Mouse (Mus musculus) olfactory bulb, adult 2 months (tissue): Measurements from ENCODE around the gene Enox1.

Experiments used
- CTCF ChIP-seq: fragments of 200-500 bp; IDR thresholded peaks from 2 replicates; pipeline ENCODE4 v1.5.1; 2012; ENCODE audit warnings: low read depth, mild to moderate bottlenecking, low read length, moderate library complexity; ENCODE audit not compliant: insufficient read depth
- POLR2A ChIP-seq: fragments of 200-500 bp; IDR thresholded peaks from 2 replicates; pipeline ENCODE4 v1.6.1; 2012; ENCODE audit warnings: mild to moderate bottlenecking, low read depth, low read length, moderate library complexity; ENCODE audit not compliant: insufficient read depth

DNA sequence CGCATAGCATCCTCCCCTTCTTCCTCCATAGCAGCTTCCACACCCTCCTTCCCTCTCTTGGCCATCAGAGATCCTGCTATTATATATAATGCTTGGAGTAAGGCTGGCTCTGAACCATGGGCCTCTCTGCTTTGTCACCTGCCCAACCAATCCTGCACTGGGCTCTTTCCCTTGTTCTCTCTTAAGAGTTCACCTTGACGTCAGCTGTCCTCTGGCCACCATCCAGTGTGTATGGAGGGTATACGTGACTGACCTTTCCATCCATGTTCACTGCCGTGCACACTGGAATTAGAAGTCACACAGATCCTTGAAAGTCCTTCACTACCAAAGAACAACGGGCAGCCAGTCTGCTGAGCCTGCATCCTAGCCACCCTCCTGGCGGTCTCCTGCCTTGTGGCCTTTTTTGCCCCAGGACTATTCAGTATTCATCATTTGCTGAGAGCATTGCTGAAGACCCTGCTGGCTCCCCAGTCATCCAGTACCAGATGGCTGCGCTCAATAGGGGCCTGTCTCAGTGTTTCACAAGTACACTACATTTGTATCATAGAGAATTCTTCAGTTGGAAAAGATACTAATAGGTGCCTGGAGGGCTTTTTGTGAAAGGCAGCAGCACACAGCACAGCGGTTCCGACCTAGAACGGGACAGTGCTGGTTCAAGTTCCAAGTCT lies 526.5 kb downstream of the Enox1 start:
- no peak for TF ChIP-seq CTCF
- no peak for TF ChIP-seq POLR2A
